In the genomic region with DNA sequence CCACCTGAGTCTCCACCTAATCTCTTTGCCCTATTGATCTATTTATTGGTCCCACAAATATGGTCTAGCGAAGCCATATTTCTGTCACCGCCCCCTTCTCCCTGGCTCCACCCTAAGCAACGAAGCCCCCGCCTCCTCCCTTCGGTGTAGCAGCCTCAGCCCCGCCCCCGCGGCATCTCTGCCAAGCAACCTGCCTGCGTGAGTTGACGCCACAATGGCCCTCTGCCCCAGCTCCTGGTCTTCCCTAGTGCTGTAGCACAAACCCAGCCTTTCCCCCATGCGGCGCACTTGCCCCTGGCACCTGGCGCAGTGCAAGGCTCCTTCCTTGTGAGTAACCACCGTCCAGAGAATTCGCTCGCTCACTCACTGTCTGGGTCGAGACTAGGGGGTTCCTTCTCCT, we compare ENCODE assay signal across 9 mouse cellular contexts. TPM values are rescaled to one million over a fixed set of nuclear protein-coding genes. Genes with fewer than 3 reads are reported as not detected.
DNase-seq lines count a peak whose midpoint lies in the region; TF ChIP-seq lines count a peak whose summit lies in the region.
"Had no signal": no experiment of that assay in that cellular context is flagged by ENCODE, and none has a peak within 500 bp of the region (broad histone marks: within the 10 kb centered on the region; RNA-seq: fewer than 3 reads in every experiment).

No protein-coding gene starts in this region.

- peaks cover 9% of the 10 kb centered on the region for H3K4me1 ChIP-seq in testis, adult 2 months (ENCODE audit: control insufficient read depth, insufficient read depth, low read length)

- H3K36me3 ChIP-seq in testis, adult 2 months (ENCODE audit: control insufficient read depth, insufficient read depth, low read length), result no peaks in the 10 kb centered on the region

- no peaks in the 10 kb centered on the region for H3K27me3 ChIP-seq in testis, adult 2 months (ENCODE audit: control insufficient read depth, insufficient read depth, low read length)

- peak; percentile 50 for DNase-seq in embryo, embryonic 11 days
- no peak for DNase-seq in embryo, embryonic 10 days (ENCODE audit: low spot score)
- peak; percentile 43 for DNase-seq in right cerebral cortex, postnatal 14 days
- no peak for DNase-seq in right cerebral cortex, postnatal 4 days
- DNase-seq in kidney, postnatal 36 days, result peak; percentile 67 to 88
- DNase-seq in embryo, embryonic 10.5 days (ENCODE audit: low spot score), result no peak
- DNase-seq in natural killer cell, adult 2 months (ENCODE audit: low spot score in 2 of 2), result no peak
- DNase-seq: spleen, adult 18-20 months had no signal

- TF ChIP-seq POLR2A in testis, adult 2 months (IDR thresholded peaks at IDR 0.05; ENCODE audit: control insufficient read depth, low read depth, low read length), result peak; percentile 88

- peak overlapping the region; percentile 91 for H3K4me3 ChIP-seq in testis, adult 2 months (ENCODE audit: control insufficient read depth, low read depth, low read length)

- no peak for TF ChIP-seq CTCF in testis, adult 2 months (IDR thresholded peaks at IDR 0.05; ENCODE audit: control insufficient read depth, insufficient read depth, insufficient replicate concordance, low read depth, low read length)

- H3K27ac ChIP-seq in testis, adult 2 months (ENCODE audit: control insufficient read depth, insufficient read depth, low read depth, low read length), result peak overlapping the region; percentile 83

RNA-seq across cellular contexts. Expression of a gene that starts 9.1 kb away (rescaled TPM):
- 6.4 and 6.5 TPM in 2 replicates for polyA plus RNA-seq in testis, adult 2 months (2012; rRNA removed)

RNA-seq across cellular contexts. Expression of a gene that starts 9.1 kb away (rescaled TPM):
- 166 and 167 TPM in 2 replicates for polyA plus RNA-seq in testis, adult 2 months (2012; rRNA removed)

RNA-seq across cellular contexts. Expression of a gene that starts 14.3 kb away (rescaled TPM):
- polyA plus RNA-seq in testis, adult 2 months (2012; rRNA removed), result 44.1 and 48.9 TPM in 2 replicates

RNA-seq across cellular contexts. Expression of a gene that starts 14.8 kb away (rescaled TPM):
- 8.7 and 8.9 TPM in 2 replicates for polyA plus RNA-seq in testis, adult 2 months (2012; rRNA removed)

RNA-seq across cellular contexts. Expression of a gene that starts 24.8 kb away (rescaled TPM):
- 215 and 247 TPM in 2 replicates for polyA plus RNA-seq in testis, adult 2 months (2012; rRNA removed)

Comparison
In these comparisons a context has a peak if more than half of its experiments do, and no peak if none do; other contexts are left out.
1. DNase-seq: peak in embryo, embryonic 11 days (single experiment), right cerebral cortex, postnatal 14 days (single experiment) and kidney, postnatal 36 days (2 of 2); none in embryo, embryonic 10 days (single experiment), right cerebral cortex, postnatal 4 days (single experiment), embryo, embryonic 10.5 days (single experiment) and natural killer cell, adult 2 months (0 of 2).